Mouse (Mus musculus): ENCODE measurements at regions not wholly inside any gene's neighbourhood (a gene's known extent, or its start where the extent isn't known, plus 50 kb on each side); places are given as distances from the start of the nearest gene placed in this dataset.

GRCm38 (mm10) chr13:82295834-82296233 is 513.0 kb downstream of the Cetn3 start:
- no peaks in the 10 kb centered on the region for H3K9me3 ChIP-seq
- H3K4me1 ChIP-seq, result no peaks in the 10 kb centered on the region
- no peaks in the 10 kb centered on the region for H3K36me3 ChIP-seq
- ATAC-seq (ENCODE audit: insufficient read depth, low FRiP score, low read depth), result no peak
- no peaks in the 10 kb centered on the region for H3K27me3 ChIP-seq (replicated peaks)
- no peak overlapping the region for H3K27ac ChIP-seq
- no peak overlapping the region for H3K4me3 ChIP-seq (replicated peaks)
- H3K9ac ChIP-seq, result no peak overlapping the region
- WGBS, result 46% methylated on average over 3 of the region's 3 CpGs
- H3K4me2 ChIP-seq, result no peak overlapping the region

- Histone ChIP-seq H3K27me3 (replicated peaks) (no peaks in the 10 kb centered on the region), H3K4me1 (no peaks in the 10 kb centered on the region), H3K27ac (no peak overlapping the region), H3K4me3 (replicated peaks) (no peak overlapping the region), H3K4me2 (no peak overlapping the region), H3K36me3 (no peaks in the 10 kb centered on the region), H3K9me3 (no peaks in the 10 kb centered on the region), H3K9ac (no peak overlapping the region)
- WGBS, result 59% methylated on average over 2 of the region's 2 CpGs
- no peak for ATAC-seq (ENCODE audit: insufficient read depth, low FRiP score, low read depth)
Observed at GRCm38 (mm10) chr13:82304227-82304626, 521.4 kb downstream of the Cetn3 start.

- Histone ChIP-seq H3K4me3 (replicated peaks) (no peak overlapping the region), H3K4me2 (no peak overlapping the region), H3K4me1 (no peaks in the 10 kb centered on the region), H3K36me3 (no peaks in the 10 kb centered on the region), H3K9me3 (no peaks in the 10 kb centered on the region), H3K27me3 (replicated peaks) (no peaks in the 10 kb centered on the region), H3K9ac (no peak overlapping the region), H3K27ac (no peak overlapping the region)
- ATAC-seq (ENCODE audit: insufficient read depth, low FRiP score, low read depth), result no peak
- 44% methylated on average over 6 of the region's 6 CpGs for WGBS
Observed at GRCm38 (mm10) chr13:82305076-82305475, 522.2 kb downstream of the Cetn3 start.

GRCm38 (mm10) chr13:82308336-82308735 is 525.5 kb downstream of the Cetn3 start:
- no peaks in the 10 kb centered on the region for H3K27me3 ChIP-seq (replicated peaks)
- H3K27ac ChIP-seq, result no peak overlapping the region
- H3K36me3 ChIP-seq, result no peaks in the 10 kb centered on the region
- H3K4me1 ChIP-seq, result no peaks in the 10 kb centered on the region
- H3K4me2 ChIP-seq, result no peak overlapping the region
- H3K4me3 ChIP-seq (replicated peaks), result no peak overlapping the region
- ATAC-seq (ENCODE audit: insufficient read depth, low FRiP score, low read depth), result no peak
- WGBS, result 84% methylated on average over 8 of the region's 8 CpGs
- H3K9me3 ChIP-seq, result no peaks in the 10 kb centered on the region
- no peak overlapping the region for H3K9ac ChIP-seq

GRCm38 (mm10) chr13:82316573-82317202 is 533.8 kb downstream of the Cetn3 start:
- ATAC-seq (ENCODE audit: insufficient read depth, low FRiP score, low read depth), result no peak
- H3K9me3 ChIP-seq, result no peaks in the 10 kb centered on the region
- no peaks in the 10 kb centered on the region for H3K36me3 ChIP-seq
- H3K27me3 ChIP-seq (replicated peaks), result no peaks in the 10 kb centered on the region
- no peaks in the 10 kb centered on the region for H3K4me1 ChIP-seq
- H3K4me2 ChIP-seq, result no peak overlapping the region
- H3K4me3 ChIP-seq (replicated peaks), result no peak overlapping the region
- H3K27ac ChIP-seq, result no peak overlapping the region
- 61% methylated on average over 5 of the region's 5 CpGs for WGBS
- H3K9ac ChIP-seq, result no peak overlapping the region

- Histone ChIP-seq H3K9me3 (no peaks in the 10 kb centered on the region), H3K9ac (no peak overlapping the region), H3K4me2 (no peak overlapping the region), H3K27ac (no peak overlapping the region), H3K4me3 (replicated peaks) (no peak overlapping the region), H3K4me1 (no peaks in the 10 kb centered on the region), H3K36me3 (no peaks in the 10 kb centered on the region), H3K27me3 (replicated peaks) (no peaks in the 10 kb centered on the region)
- WGBS, result 73% methylated on average over 2 of the region's 2 CpGs
- 0 out of 2 replicates have a peak, but pooled peaks have one; percentile 47 for ATAC-seq (ENCODE audit: insufficient read depth, low FRiP score, low read depth)
Observed at GRCm38 (mm10) chr13:82317203-82317580, 534.3 kb downstream of the Cetn3 start.

- Histone ChIP-seq H3K4me2 (no peak overlapping the region), H3K9me3 (no peaks in the 10 kb centered on the region), H3K9ac (no peak overlapping the region), H3K36me3 (no peaks in the 10 kb centered on the region), H3K27me3 (replicated peaks) (no peaks in the 10 kb centered on the region), H3K4me3 (replicated peaks) (no peak overlapping the region), H3K4me1 (no peaks in the 10 kb centered on the region), H3K27ac (no peak overlapping the region)
- ATAC-seq (ENCODE audit: insufficient read depth, low FRiP score, low read depth), result no peak
- 52% methylated on average over 3 of the region's 3 CpGs for WGBS
Observed at GRCm38 (mm10) chr13:82318395-82318794, 535.5 kb downstream of the Cetn3 start.

- H3K27me3 ChIP-seq (replicated peaks), result no peaks in the 10 kb centered on the region
- H3K27ac ChIP-seq, result no peak overlapping the region
- ATAC-seq (ENCODE audit: insufficient read depth, low FRiP score, low read depth), result no peak
- H3K36me3 ChIP-seq, result no peaks in the 10 kb centered on the region
- H3K9me3 ChIP-seq, result no peaks in the 10 kb centered on the region
- no peak overlapping the region for H3K9ac ChIP-seq
- WGBS, result 82% methylated on average over 2 of the region's 2 CpGs
- H3K4me3 ChIP-seq (replicated peaks), result no peak overlapping the region
- H3K4me1 ChIP-seq, result no peaks in the 10 kb centered on the region
- no peak overlapping the region for H3K4me2 ChIP-seq
Observed at GRCm38 (mm10) chr13:82354355-82354754, 571.5 kb downstream of the Cetn3 start.

GRCm38 (mm10) chr13:82355296-82355695 is 572.4 kb downstream of the Cetn3 start:
- H3K36me3 ChIP-seq, result no peaks in the 10 kb centered on the region
- H3K4me1 ChIP-seq, result no peaks in the 10 kb centered on the region
- no peak overlapping the region for H3K9ac ChIP-seq
- no peak overlapping the region for H3K4me2 ChIP-seq
- no peak overlapping the region for H3K27ac ChIP-seq
- no peaks in the 10 kb centered on the region for H3K9me3 ChIP-seq
- no peaks in the 10 kb centered on the region for H3K27me3 ChIP-seq (replicated peaks)
- ATAC-seq (ENCODE audit: insufficient read depth, low FRiP score, low read depth), result no peak
- H3K4me3 ChIP-seq (replicated peaks), result no peak overlapping the region

- no peaks in the 10 kb centered on the region for H3K27me3 ChIP-seq (replicated peaks)
- ATAC-seq (ENCODE audit: insufficient read depth, low FRiP score, low read depth), result no peak
- H3K9ac ChIP-seq, result no peak overlapping the region
Observed at GRCm38 (mm10) chr13:82359442-82359841, 576.6 kb downstream of the Cetn3 start.

GRCm38 (mm10) chr13:82360711-82361110 is 577.8 kb downstream of the Cetn3 start:
- Histone ChIP-seq H3K4me1 (no peaks in the 10 kb centered on the region), H3K36me3 (no peaks in the 10 kb centered on the region), H3K27ac (no peak overlapping the region), H3K4me2 (no peak overlapping the region), H3K9me3 (no peaks in the 10 kb centered on the region), H3K9ac (no peak overlapping the region), H3K4me3 (replicated peaks) (no peak overlapping the region), H3K27me3 (replicated peaks) (no peaks in the 10 kb centered on the region)
- 23% methylated on average over 1 of the region's 1 CpGs for WGBS
- no peak for ATAC-seq (ENCODE audit: insufficient read depth, low FRiP score, low read depth)

More at GRCm38 (mm10) chr13:82359442-82359841, 576.6 kb downstream of the Cetn3 start:
- Histone ChIP-seq H3K4me3 (replicated peaks) (no peak overlapping the region), H3K27ac (no peak overlapping the region), H3K4me1 (no peaks in the 10 kb centered on the region), H3K9me3 (no peaks in the 10 kb centered on the region), H3K4me2 (no peak overlapping the region), H3K36me3 (no peaks in the 10 kb centered on the region)
- 79% methylated on average over 1 of the region's 1 CpGs for WGBS

- Histone ChIP-seq H3K4me2 (no peak overlapping the region), H3K4me1 (no peaks in the 10 kb centered on the region), H3K4me3 (replicated peaks) (no peak overlapping the region), H3K36me3 (no peaks in the 10 kb centered on the region), H3K9ac (no peak overlapping the region), H3K27me3 (replicated peaks) (no peaks in the 10 kb centered on the region), H3K9me3 (no peaks in the 10 kb centered on the region), H3K27ac (no peak overlapping the region)
- 69% methylated on average over 4 of the region's 4 CpGs for WGBS
- ATAC-seq (ENCODE audit: insufficient read depth, low FRiP score, low read depth), result no peak
Observed at GRCm38 (mm10) chr13:82361379-82361778, 578.5 kb downstream of the Cetn3 start.

- Histone ChIP-seq H3K9ac (no peak overlapping the region), H3K36me3 (no peaks in the 10 kb centered on the region), H3K4me2 (no peak overlapping the region), H3K4me3 (replicated peaks) (no peak overlapping the region), H3K9me3 (no peaks in the 10 kb centered on the region), H3K4me1 (no peaks in the 10 kb centered on the region), H3K27me3 (replicated peaks) (no peaks in the 10 kb centered on the region), H3K27ac (no peak overlapping the region)
- ATAC-seq (ENCODE audit: insufficient read depth, low FRiP score, low read depth), result no peak
Observed at GRCm38 (mm10) chr13:82366768-82367167, 583.9 kb downstream of the Cetn3 start.
